Mouse (Mus musculus): ENCODE data around the gene Fhl3.

The Fhl3 gene

GRCm38 (mm10) chr4:124700248-124700971 is at the start of gene Fhl3:
Fhl3 (plus strand) TSS chr4:124700701.
- 4% methylated on average over 40 of the region's 59 CpGs for WGBS

- 36% methylated on average over 9 of the region's 9 CpGs for WGBS
Measured at GRCm38 (mm10) chr4:124652886-124653285, 47.6 kb upstream of the Fhl3 start.

- 5% methylated on average over 15 of the region's 15 CpGs for WGBS
Measured at GRCm38 (mm10) chr4:124656518-124656853, 44.0 kb upstream of the Fhl3 start, which contains the start of gene Pou3f1. Pou3f1 (plus strand) TSS chr4:124656807.

- WGBS, result 1% methylated on average over 83 of the region's 92 CpGs
Measured at GRCm38 (mm10) chr4:124656854-124657650, 43.4 kb upstream of the Fhl3 start.

GRCm38 (mm10) chr4:124657781-124658180 is 42.7 kb upstream of the Fhl3 start:
- 1% methylated on average over 59 of the region's 61 CpGs for WGBS

- 2% methylated on average over 39 of the region's 39 CpGs for WGBS
Measured at GRCm38 (mm10) chr4:124658412-124658851, 42.1 kb upstream of the Fhl3 start.

- WGBS, result 9% methylated on average over 68 of the region's 68 CpGs
Measured at GRCm38 (mm10) chr4:124659251-124660217, 41.0 kb upstream of the Fhl3 start.

GRCm38 (mm10) chr4:124660603-124661002 is 39.9 kb upstream of the Fhl3 start:
- 64% methylated on average over 3 of the region's 3 CpGs for WGBS

GRCm38 (mm10) chr4:124663034-124663433 is 37.5 kb upstream of the Fhl3 start:
- 52% methylated on average over 3 of the region's 3 CpGs for WGBS

GRCm38 (mm10) chr4:124664185-124664584 is 36.3 kb upstream of the Fhl3 start:
- 35% methylated on average over 9 of the region's 9 CpGs for WGBS

- 42% methylated on average over 15 of the region's 15 CpGs for WGBS
Measured at GRCm38 (mm10) chr4:124664604-124665003, 35.9 kb upstream of the Fhl3 start.

- WGBS, result 66% methylated on average over 14 of the region's 14 CpGs
Measured at GRCm38 (mm10) chr4:124667476-124668033, 32.9 kb upstream of the Fhl3 start.

- WGBS, result 64% methylated on average over 8 of the region's 8 CpGs
Measured at GRCm38 (mm10) chr4:124668078-124668477, 32.4 kb upstream of the Fhl3 start.

- WGBS, result 58% methylated on average over 8 of the region's 8 CpGs
Measured at GRCm38 (mm10) chr4:124670232-124670631, 30.3 kb upstream of the Fhl3 start.

- WGBS, result 45% methylated on average over 7 of the region's 7 CpGs
Measured at GRCm38 (mm10) chr4:124671583-124671982, 28.9 kb upstream of the Fhl3 start.

GRCm38 (mm10) chr4:124672347-124673320 is 27.9 kb upstream of the Fhl3 start:
- WGBS, result 10% methylated on average over 30 of the region's 31 CpGs

GRCm38 (mm10) chr4:124674334-124675032 is 26.0 kb upstream of the Fhl3 start:
- WGBS, result 71% methylated on average over 17 of the region's 17 CpGs

- WGBS, result 10% methylated on average over 4 of the region's 4 CpGs
Measured at GRCm38 (mm10) chr4:124675037-124675436, 25.5 kb upstream of the Fhl3 start.

GRCm38 (mm10) chr4:124675958-124676357 is 24.5 kb upstream of the Fhl3 start:
- 86% methylated on average over 6 of the region's 6 CpGs for WGBS

GRCm38 (mm10) chr4:124682270-124682669 is 18.2 kb upstream of the Fhl3 start:
- 42% methylated on average over 7 of the region's 7 CpGs for WGBS
